Mouse (Mus musculus): Measurements from ENCODE around the gene Zdhhc22.

DNA sequence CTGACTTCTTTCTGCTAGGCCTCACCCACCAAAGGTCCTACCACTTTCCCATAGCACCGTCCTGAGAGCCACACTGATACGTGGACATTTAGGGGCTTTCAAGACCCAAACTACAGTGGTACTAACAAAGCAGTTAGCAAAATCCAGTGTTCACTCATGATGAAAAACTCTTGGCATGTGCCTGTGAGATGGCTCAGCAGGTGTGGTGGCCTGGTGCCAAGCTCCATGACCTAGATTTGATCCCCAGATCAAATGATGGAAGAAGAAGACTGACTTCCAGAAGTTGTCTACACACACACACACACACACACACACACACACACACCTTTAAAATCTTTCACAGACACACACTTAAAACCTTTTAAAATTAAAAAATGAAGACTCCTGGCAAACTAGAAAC is 28.5 kb upstream of the Zdhhc22 start:
- no peak for TF ChIP-seq POLR2A (IDR thresholded peaks at IDR 0.05; ENCODE audit: insufficient read depth, low read depth, low read length)
- TF ChIP-seq CTCF (IDR thresholded peaks at IDR 0.05), result no peak
- no peak for TF ChIP-seq EP300 (IDR thresholded peaks at IDR 0.05; ENCODE audit: insufficient read depth, low read depth, low read length)
